Mouse (Mus musculus) forebrain, embryonic 10.5 days (tissue): ENCODE measurements around the gene Gm45837. TPM values are rescaled to one million over a fixed set of nuclear protein-coding genes. Genes with fewer than 3 reads are reported as not detected.

Experiments used
- DNase-seq: peaks from one replicate; pipeline ENCODE4 v3.0.0-alpha.2; 2017; ENCODE audit warnings: low spot score; ENCODE audit errors: extremely low spot score
- H3K27ac ChIP-seq: fragments of 300-500 bp; sonication (generic); 2 replicates; pipeline ENCODE4 v1.5.1; 2016; ENCODE audit warnings: mild to moderate bottlenecking
- H3K27me3 ChIP-seq: fragments of 300-500 bp; sonication (generic); 2 replicates; pipeline ENCODE4 v1.6.1; 2016; ENCODE audit warnings: mild to moderate bottlenecking; ENCODE audit not compliant: poor library complexity, severe bottlenecking
- H3K36me3 ChIP-seq: fragments of 300-500 bp; sonication (generic); replicated peaks from 2 replicates; pipeline ENCODE4 v1.6.1; 2016; ENCODE audit warnings: mild to moderate bottlenecking, moderate library complexity
- H3K4me1 ChIP-seq: fragments of 300-500 bp; sonication (generic); 2 replicates; pipeline ENCODE4 v1.6.1; 2016
- H3K4me3 ChIP-seq: fragments of 300-500 bp; sonication (generic); 2 replicates; pipeline ENCODE4 v1.5.1; 2016; ENCODE audit warnings: mild to moderate bottlenecking, moderate library complexity
- H3K9me3 ChIP-seq: fragments of 300-500 bp; sonication (generic); 2 replicates; pipeline ENCODE4 v1.6.1; 2016; ENCODE audit warnings: mild to moderate bottlenecking, moderate library complexity
- WGBS: fragments of 180-500 bp; shearing (Covaris S2); methylation state at CpG from one replicate; pipeline ENCODE4 v1.1.7; 2016; 5-methylcytosine and 5-hydroxymethylcytosine counted together
- polyA plus RNA-seq: library from polyadenylated mRNA; unstranded; fragments of >200 nt; fragmentation: Nextera tagmentation; extraction: Ambion mirVana; gene quantifications from 2 replicates; pipeline ENCODE4 v1.2.1, GENCODE M21; 2016

The Gm45837 gene
- polyA plus RNA-seq, 1 experiment from 2014 or later: not detected

DNA sequence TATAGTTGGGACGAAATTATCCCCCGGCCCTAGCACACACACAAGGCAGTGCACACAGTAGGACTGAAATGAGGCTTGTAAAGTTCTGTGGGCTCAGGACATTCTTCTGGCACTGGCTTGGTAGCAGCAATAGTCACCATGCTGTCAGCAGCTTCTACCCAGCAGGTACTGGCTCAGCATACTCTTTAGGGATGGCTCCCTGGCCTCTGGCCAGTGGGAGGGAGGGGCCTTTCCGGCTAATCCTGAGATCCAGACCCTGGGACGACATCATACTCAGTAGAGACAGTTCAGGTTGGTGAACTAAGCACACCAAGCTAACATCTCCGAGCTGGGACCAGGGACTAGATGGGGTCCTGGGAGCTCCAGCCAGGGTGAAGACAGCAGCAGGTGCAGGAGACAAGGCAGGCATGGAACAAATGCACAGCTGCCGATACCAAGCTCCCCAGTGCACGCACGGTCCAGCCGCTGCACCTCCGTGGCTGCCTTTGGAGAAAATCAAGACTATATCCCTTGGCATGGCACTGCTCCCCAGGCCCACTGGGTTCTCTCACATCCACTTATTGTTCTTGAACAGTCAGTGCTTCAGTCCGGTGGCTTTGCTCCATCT is 53.1 kb downstream of the Gm45837 start:
- 78% methylated on average over 11 of the region's 11 CpGs for WGBS
- DNase-seq: no peak
- no peaks in the 10 kb centered on the region for H3K36me3 ChIP-seq
- H3K4me3 ChIP-seq: no peak overlapping the region
- peaks cover 6% of the 10 kb centered on the region; the same call in 1 of the 2 replicates for H3K27me3 ChIP-seq
- peaks cover 55% of the 10 kb centered on the region for H3K4me1 ChIP-seq
- no peak overlapping the region for H3K27ac ChIP-seq
- H3K9me3 ChIP-seq: no peaks in the 10 kb centered on the region

- no peaks in the 10 kb centered on the region for H3K9me3 ChIP-seq
- H3K4me1 ChIP-seq: peaks cover 46% of the 10 kb centered on the region
- H3K36me3 ChIP-seq: no peaks in the 10 kb centered on the region
- H3K4me3 ChIP-seq: no peak overlapping the region
- whole genome bisulfite sequencing: 87% methylated on average over 4 of the region's 4 CpGs
- no peak for DNase-seq
- peak overlapping the region; percentile 48; the same call in 1 of the 2 replicates for H3K27ac ChIP-seq
- no peaks in the 10 kb centered on the region for H3K27me3 ChIP-seq
These were observed 54.2 kb downstream of the Gm45837 start for GRCm38 (mm10) chr7:101464927-101465326.

DNA sequence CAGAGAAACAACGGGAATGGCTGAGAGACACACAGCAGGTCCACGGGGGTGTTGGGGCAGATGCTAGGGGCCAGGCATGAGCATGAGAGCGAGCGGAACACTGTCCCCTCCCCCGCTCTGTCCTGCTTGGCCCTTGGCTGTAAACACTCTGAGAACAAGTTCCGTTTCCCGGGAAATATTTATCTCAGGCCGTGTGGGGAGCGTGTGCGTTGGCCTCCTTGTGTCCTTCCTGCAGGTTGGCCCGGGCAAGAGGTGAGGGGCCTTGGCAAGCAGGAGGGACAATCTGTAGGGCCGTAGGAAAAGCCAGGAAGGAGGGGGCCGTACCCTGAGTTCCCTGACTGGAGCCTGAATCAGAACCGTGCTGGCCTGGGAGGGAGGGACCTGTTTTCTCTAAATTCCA is 54.7 kb downstream of the Gm45837 start:
- Histone ChIP-seq H3K27me3 (no peaks in the 10 kb centered on the region), H3K27ac (peak overlapping the region; percentile 48; the same call in 1 of the 2 replicates), H3K9me3 (no peaks in the 10 kb centered on the region), H3K4me3 (no peak overlapping the region), H3K4me1 (peaks cover 42% of the 10 kb centered on the region), H3K36me3 (no peaks in the 10 kb centered on the region)
- 59% methylated on average over 14 of the region's 14 CpGs for WGBS
- no peak for DNase-seq

GRCm38 (mm10) chr7:101465850-101466580 is 55.3 kb downstream of the Gm45837 start:
- 91% methylated on average over 8 of the region's 8 CpGs for WGBS
- H3K9me3 ChIP-seq: no peaks in the 10 kb centered on the region
- no peaks in the 10 kb centered on the region for H3K36me3 ChIP-seq
- no peaks in the 10 kb centered on the region for H3K27me3 ChIP-seq
- peaks cover 37% of the 10 kb centered on the region for H3K4me1 ChIP-seq
- H3K27ac ChIP-seq: 0 out of 2 replicates have a peak overlapping the region, but pooled peaks have one; percentile 48
- no peak for DNase-seq
- no peak overlapping the region for H3K4me3 ChIP-seq

DNA sequence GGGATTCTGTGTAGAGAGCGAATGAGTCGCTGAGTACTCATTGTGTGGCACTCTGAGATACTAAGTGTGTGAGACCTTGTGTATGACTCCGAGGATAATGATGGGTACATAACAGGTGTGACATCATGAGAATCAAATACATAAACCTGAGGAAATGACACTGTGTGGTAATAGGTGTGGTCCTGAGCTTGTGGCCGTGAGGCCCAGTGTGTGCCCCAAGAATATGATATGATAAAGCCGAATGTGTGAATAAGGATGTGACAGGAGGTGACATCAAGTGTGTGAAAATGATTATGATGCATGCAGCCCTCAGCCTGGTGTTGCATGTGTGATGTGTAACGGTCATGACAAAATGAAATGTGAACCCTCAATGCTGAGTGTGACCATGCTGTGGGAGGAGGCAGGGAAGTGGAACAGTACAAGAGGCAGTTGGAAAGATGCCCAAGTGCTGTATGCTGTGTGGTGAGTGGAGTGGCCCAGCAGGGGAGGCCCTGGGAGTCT is 55.9 kb downstream of the Gm45837 start:
- H3K4me3 ChIP-seq: no peak overlapping the region

GRCm38 (mm10) chr7:101471423-101471822 is 60.7 kb downstream of the Gm45837 start:
- Histone ChIP-seq H3K4me1 (peaks cover 6% of the 10 kb centered on the region; the same call in 1 of the 2 replicates), H3K27me3 (no peaks in the 10 kb centered on the region), H3K4me3 (no peak overlapping the region), H3K27ac (no peak overlapping the region), H3K9me3 (no peaks in the 10 kb centered on the region), H3K36me3 (no peaks in the 10 kb centered on the region)
- WGBS: 92% methylated on average over 2 of the region's 2 CpGs
- DNase-seq: no peak

More for the DNA sequence above, 55.9 kb downstream of the Gm45837 start:
- WGBS: 92% methylated on average over 6 of the region's 6 CpGs
- no peaks in the 10 kb centered on the region for H3K9me3 ChIP-seq
- H3K36me3 ChIP-seq: no peaks in the 10 kb centered on the region
- no peak for DNase-seq
- no peak overlapping the region for H3K27ac ChIP-seq
- H3K27me3 ChIP-seq: no peaks in the 10 kb centered on the region
- H3K4me1 ChIP-seq: peaks cover 34% of the 10 kb centered on the region

DNA sequence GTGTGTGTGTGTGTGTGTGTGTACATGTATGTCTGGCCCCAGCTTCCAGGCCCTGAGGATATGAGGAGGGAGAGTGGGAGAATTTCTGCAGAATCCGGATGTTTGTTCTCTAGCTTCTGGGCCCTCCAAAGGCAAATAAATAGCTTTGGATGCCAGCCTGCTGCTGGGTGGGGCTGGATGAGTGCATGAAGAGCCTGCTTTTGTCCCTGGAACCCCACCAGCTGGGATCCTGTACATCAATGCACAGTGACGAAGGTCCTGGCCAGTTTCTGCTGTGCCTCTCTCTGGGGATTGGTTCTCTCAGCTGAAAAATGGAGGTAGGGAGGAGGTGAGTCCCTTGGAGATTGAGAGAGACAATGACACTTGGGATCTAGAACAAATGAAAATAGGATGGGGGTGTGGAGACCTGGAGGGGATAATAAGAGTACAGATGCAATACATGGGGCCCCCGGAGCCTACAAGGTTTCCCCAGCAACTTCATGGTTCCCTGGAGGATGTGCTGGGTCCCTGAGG is 61.3 kb downstream of the Gm45837 start:
- Histone ChIP-seq H3K36me3 (no peaks in the 10 kb centered on the region), H3K27ac (no peak overlapping the region), H3K4me3 (no peak overlapping the region), H3K4me1 (peaks cover 6% of the 10 kb centered on the region; the same call in 1 of the 2 replicates), H3K9me3 (no peaks in the 10 kb centered on the region), H3K27me3 (no peaks in the 10 kb centered on the region)
- WGBS: 73% methylated on average over 3 of the region's 3 CpGs
- no peak for DNase-seq

GRCm38 (mm10) chr7:101472598-101473558 is 62.2 kb downstream of the Gm45837 start:
- no peak for DNase-seq
- H3K27ac ChIP-seq: no peak overlapping the region
- no peaks in the 10 kb centered on the region for H3K36me3 ChIP-seq
- H3K9me3 ChIP-seq: no peaks in the 10 kb centered on the region
- 65% methylated on average over 10 of the region's 10 CpGs for WGBS
- H3K27me3 ChIP-seq: no peaks in the 10 kb centered on the region
- H3K4me3 ChIP-seq: no peak overlapping the region
- peaks cover 6% of the 10 kb centered on the region; the same call in 1 of the 2 replicates for H3K4me1 ChIP-seq

DNA sequence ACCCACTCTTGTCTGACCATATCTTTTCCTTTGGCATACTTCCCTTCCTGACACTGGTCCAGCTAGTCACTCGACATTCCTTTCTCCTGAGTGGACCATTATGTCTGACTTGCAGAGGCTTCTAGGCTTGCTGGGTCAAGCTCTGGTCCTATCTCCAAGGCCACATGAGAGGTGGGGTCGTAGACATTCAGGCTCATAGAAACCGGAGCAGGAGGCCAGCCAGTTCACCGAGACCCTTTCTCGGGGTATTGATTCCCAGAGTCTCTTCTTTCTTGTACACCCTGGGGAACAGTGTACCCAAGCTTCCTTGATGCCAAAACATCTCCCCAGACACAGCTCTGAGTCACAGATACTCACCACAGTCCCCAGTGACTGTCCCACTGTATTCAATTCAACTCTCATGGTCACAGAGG is 63.7 kb downstream of the Gm45837 start:
- H3K27ac ChIP-seq: no peak overlapping the region
- 91% methylated on average over 5 of the region's 5 CpGs for WGBS
- no peak overlapping the region for H3K4me3 ChIP-seq
- DNase-seq: no peak
- no peaks in the 10 kb centered on the region for H3K36me3 ChIP-seq
- H3K27me3 ChIP-seq: no peaks in the 10 kb centered on the region
- H3K4me1 ChIP-seq: peaks cover 6% of the 10 kb centered on the region; the same call in 1 of the 2 replicates
- no peaks in the 10 kb centered on the region for H3K9me3 ChIP-seq

- no peak overlapping the region for H3K27ac ChIP-seq
- DNase-seq: no peak
- WGBS: 81% methylated on average over 3 of the region's 3 CpGs
- H3K9me3 ChIP-seq: no peaks in the 10 kb centered on the region
- no peak overlapping the region for H3K4me3 ChIP-seq
- H3K36me3 ChIP-seq: no peaks in the 10 kb centered on the region
- H3K27me3 ChIP-seq: no peaks in the 10 kb centered on the region
- peaks cover 12% of the 10 kb centered on the region for H3K4me1 ChIP-seq
These were observed 65.3 kb downstream of the Gm45837 start for GRCm38 (mm10) chr7:101476028-101476427.

DNA sequence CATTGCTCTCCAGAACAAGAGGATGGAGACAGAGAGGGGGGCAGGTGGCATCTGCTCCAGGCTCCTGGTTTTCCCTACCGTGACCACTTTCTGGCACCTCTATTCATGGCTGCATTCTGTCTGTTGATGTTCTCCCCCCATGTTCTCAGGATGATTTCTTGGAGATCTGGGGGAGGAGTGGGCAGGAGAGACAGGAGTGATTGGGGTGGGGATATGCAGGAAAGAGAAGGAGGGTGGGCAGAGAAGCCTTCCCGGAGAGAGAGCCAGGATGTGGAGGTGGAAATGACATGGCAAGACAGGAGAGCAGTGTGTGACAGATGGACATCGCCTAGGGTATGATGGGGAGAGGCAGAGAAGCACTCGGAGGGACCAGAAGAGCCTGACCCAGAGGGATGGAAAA is 65.8 kb downstream of the Gm45837 start:
- Histone ChIP-seq H3K36me3 (no peaks in the 10 kb centered on the region), H3K27me3 (no peaks in the 10 kb centered on the region), H3K4me3 (no peak overlapping the region), H3K9me3 (no peaks in the 10 kb centered on the region), H3K27ac (no peak overlapping the region), H3K4me1 (peaks cover 13% of the 10 kb centered on the region)
- WGBS: 83% methylated on average over 4 of the region's 4 CpGs
- DNase-seq: no peak

DNA sequence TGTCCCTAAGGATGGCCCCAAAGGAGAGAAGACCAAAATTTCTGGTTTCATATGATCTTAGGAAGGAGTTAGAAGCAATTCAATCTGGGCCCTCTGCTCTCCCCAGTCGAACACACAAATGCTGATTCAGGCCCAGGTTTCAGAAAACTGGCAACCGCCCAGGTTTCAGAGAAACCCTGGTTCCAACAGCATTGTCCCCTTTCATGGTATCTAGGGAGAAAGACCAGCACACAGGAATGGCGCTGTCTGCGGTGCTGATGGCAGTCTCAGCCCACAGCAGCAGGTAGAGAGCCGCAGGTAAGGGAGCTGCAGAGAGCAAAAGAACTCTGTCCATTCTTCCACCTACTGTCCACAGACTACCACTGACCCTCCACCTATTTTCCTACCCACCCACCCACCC is 66.5 kb downstream of the Gm45837 start:
- Histone ChIP-seq H3K36me3 (no peaks in the 10 kb centered on the region), H3K27me3 (no peaks in the 10 kb centered on the region), H3K27ac (no peak overlapping the region), H3K4me1 (peaks cover 10% of the 10 kb centered on the region), H3K4me3 (no peak overlapping the region), H3K9me3 (no peaks in the 10 kb centered on the region)
- no peak for DNase-seq
- WGBS: 60% methylated on average over 5 of the region's 5 CpGs
